Mouse (Mus musculus) midbrain, embryonic 11.5 days (tissue): ENCODE measurements around the gene Rreb1. TPM values are rescaled to one million over a fixed set of nuclear protein-coding genes. Genes with fewer than 3 reads are reported as not detected.

Source experiments
- ATAC-seq: fragments of 200-750 bp; cut with Nextera tagmentation; 2 replicates; pipeline ENCODE4 v1.8.0; 2017; ENCODE audit warnings: moderate TSS enrichment, moderate library complexity; ENCODE audit not compliant: low FRiP score
- DNase-seq: peaks from one replicate; pipeline ENCODE4 v3.0.0; 2015; ENCODE audit warnings: low spot score; ENCODE audit errors: missing footprints
- H3K27ac ChIP-seq: fragments of 300-500 bp; sonication (generic); 2 replicates; pipeline ENCODE4 v1.5.1; 2014; ENCODE audit warnings: low read depth, low read length
- H3K27me3 ChIP-seq: fragments of 300-500 bp; sonication (generic); 2 replicates; pipeline ENCODE4 v1.6.1; 2014; ENCODE audit warnings: mild to moderate bottlenecking, low read length, moderate library complexity, mixed read lengths; ENCODE audit not compliant: control insufficient read depth, insufficient read depth
- H3K36me3 ChIP-seq: fragments of 300-500 bp; sonication (generic); 2 replicates; pipeline ENCODE4 v1.6.1; 2014; ENCODE audit warnings: mild to moderate bottlenecking, low read length, moderate library complexity, mixed read lengths; ENCODE audit not compliant: control insufficient read depth, insufficient read depth
- H3K4me1 ChIP-seq: fragments of 300-500 bp; sonication (generic); 2 replicates; pipeline ENCODE4 v1.6.1; 2014; ENCODE audit warnings: low read length; ENCODE audit not compliant: control insufficient read depth, insufficient read depth
- H3K4me2 ChIP-seq: fragments of 300-500 bp; sonication (generic); 2 replicates; pipeline ENCODE4 v1.6.1; 2014; ENCODE audit warnings: mild to moderate bottlenecking, moderate library complexity
- H3K4me3 ChIP-seq: fragments of 300-500 bp; sonication (generic); 2 replicates; pipeline ENCODE4 v1.5.1; 2014; ENCODE audit warnings: low read depth, low read length
- H3K9ac ChIP-seq: fragments of 300-500 bp; sonication (generic); 2 replicates; pipeline ENCODE4 v1.6.1; 2014; ENCODE audit warnings: low read length
- H3K9me3 ChIP-seq: fragments of 300-500 bp; sonication (generic); 2 replicates; pipeline ENCODE4 v1.6.1; 2016; ENCODE audit warnings: low read length; ENCODE audit not compliant: control insufficient read depth
- WGBS: fragments of 180-500 bp; shearing (Covaris S2); extraction: QIAGEN DNeasy Blood & Tissue Kit; methylation state at CpG from one replicate; pipeline ENCODE4 v1.1.7; 2014; 5-methylcytosine and 5-hydroxymethylcytosine counted together
- polyA plus RNA-seq: library from polyadenylated mRNA; unstranded; fragments of >200 nt; fragmentation: Nextera tagmentation; extraction: Ambion mirVana; gene quantifications from 2 replicates; pipeline ENCODE4 v1.2.1, GENCODE M21; 2014

Gene Rreb1
- polyA plus RNA-seq, 1 experiment from 2014 or later: 5.5 TPM

- no peak overlapping the region for H3K27ac ChIP-seq
- DNase-seq: no peak
- no peak for ATAC-seq
- 0 out of 2 replicates have a peak, but pooled peaks cover 2% of the 10 kb centered on the region for H3K36me3 ChIP-seq
- no peak overlapping the region for H3K4me2 ChIP-seq
- no peak overlapping the region for H3K9ac ChIP-seq
- H3K4me1 ChIP-seq: no peaks in the 10 kb centered on the region
- H3K4me3 ChIP-seq: no peak overlapping the region
- no peaks in the 10 kb centered on the region for H3K9me3 ChIP-seq
- H3K27me3 ChIP-seq: no peaks in the 10 kb centered on the region
- 94% methylated on average over 3 of the region's 3 CpGs for WGBS
Measured at GRCm38 (mm10) chr13:37926394-37926793, 148.2 kb downstream of the Rreb1 start.

- Histone ChIP-seq H3K36me3 (0 out of 2 replicates have a peak, but pooled peaks cover 2% of the 10 kb centered on the region), H3K4me3 (no peak overlapping the region), H3K9ac (no peak overlapping the region), H3K9me3 (no peaks in the 10 kb centered on the region), H3K4me1 (no peaks in the 10 kb centered on the region), H3K4me2 (no peak overlapping the region), H3K27ac (no peak overlapping the region), H3K27me3 (no peaks in the 10 kb centered on the region)
- 96% methylated on average over 17 of the region's 17 CpGs for WGBS
- ATAC-seq (no peak), DNase-seq (no peak)
Measured at GRCm38 (mm10) chr13:37929532-37929931, 151.3 kb downstream of the Rreb1 start.

- 92% methylated on average over 13 of the region's 13 CpGs for WGBS
- 0 out of 2 replicates have a peak, but pooled peaks cover 2% of the 10 kb centered on the region for H3K36me3 ChIP-seq
- no peak overlapping the region for H3K4me2 ChIP-seq
Measured at GRCm38 (mm10) chr13:37930091-37930490, 151.9 kb downstream of the Rreb1 start.

GRCm38 (mm10) chr13:37930621-37931020 lies 152.4 kb downstream of the Rreb1 start:
- no peak for DNase-seq
- Histone ChIP-seq H3K4me3 (no peak overlapping the region), H3K4me2 (no peak overlapping the region), H3K27me3 (no peaks in the 10 kb centered on the region), H3K9ac (no peak overlapping the region), H3K9me3 (no peaks in the 10 kb centered on the region), H3K27ac (no peak overlapping the region), H3K36me3 (0 out of 2 replicates have a peak, but pooled peaks cover 2% of the 10 kb centered on the region), H3K4me1 (no peaks in the 10 kb centered on the region)
- WGBS: 92% methylated on average over 23 of the region's 23 CpGs
- no peak for ATAC-seq

More at GRCm38 (mm10) chr13:37930091-37930490, 151.9 kb downstream of the Rreb1 start:
- no peaks in the 10 kb centered on the region for H3K9me3 ChIP-seq
- H3K27ac ChIP-seq: no peak overlapping the region
- ATAC-seq (no peak), DNase-seq (no peak)
- H3K4me1 ChIP-seq: no peaks in the 10 kb centered on the region
- H3K27me3 ChIP-seq: no peaks in the 10 kb centered on the region
- no peak overlapping the region for H3K9ac ChIP-seq
- H3K4me3 ChIP-seq: no peak overlapping the region

GRCm38 (mm10) chr13:37931210-37931922 lies 153.2 kb downstream of the Rreb1 start:
- Histone ChIP-seq H3K4me2 (no peak overlapping the region), H3K36me3 (0 out of 2 replicates have a peak, but pooled peaks cover 2% of the 10 kb centered on the region), H3K9me3 (no peaks in the 10 kb centered on the region), H3K27ac (no peak overlapping the region), H3K27me3 (no peaks in the 10 kb centered on the region), H3K9ac (no peak overlapping the region), H3K4me1 (no peaks in the 10 kb centered on the region), H3K4me3 (no peak overlapping the region)
- DNase-seq (no peak), ATAC-seq (no peak)
- WGBS: 74% methylated on average over 27 of the region's 27 CpGs

GRCm38 (mm10) chr13:37934075-37934474 lies 155.9 kb downstream of the Rreb1 start:
- Histone ChIP-seq H3K27me3 (no peaks in the 10 kb centered on the region), H3K4me1 (no peaks in the 10 kb centered on the region), H3K9me3 (no peaks in the 10 kb centered on the region), H3K4me3 (no peak overlapping the region), H3K9ac (no peak overlapping the region), H3K27ac (no peak overlapping the region), H3K36me3 (0 out of 2 replicates have a peak, but pooled peaks cover 2% of the 10 kb centered on the region), H3K4me2 (no peak overlapping the region)
- WGBS: 88% methylated on average over 4 of the region's 4 CpGs
- DNase-seq (no peak), ATAC-seq (no peak)

- H3K36me3 ChIP-seq: 0 out of 2 replicates have a peak, but pooled peaks cover 2% of the 10 kb centered on the region
- no peak overlapping the region for H3K4me3 ChIP-seq
- H3K27ac ChIP-seq: no peak overlapping the region
- no peak for ATAC-seq
- H3K9ac ChIP-seq: no peak overlapping the region
- DNase-seq: no peak
- no peaks in the 10 kb centered on the region for H3K27me3 ChIP-seq
- WGBS: 86% methylated on average over 8 of the region's 8 CpGs
- no peaks in the 10 kb centered on the region for H3K4me1 ChIP-seq
- no peaks in the 10 kb centered on the region for H3K9me3 ChIP-seq
- H3K4me2 ChIP-seq: no peak overlapping the region
Measured at GRCm38 (mm10) chr13:37934920-37935319, 156.7 kb downstream of the Rreb1 start.

GRCm38 (mm10) chr13:37936351-37936750 lies 158.2 kb downstream of the Rreb1 start:
- ATAC-seq: no peak

GRCm38 (mm10) chr13:37940167-37940566 lies 162.0 kb downstream of the Rreb1 start:
- no peak overlapping the region for H3K4me3 ChIP-seq
- ATAC-seq (no peak), DNase-seq (no peak)
- H3K4me2 ChIP-seq: no peak overlapping the region
- H3K27ac ChIP-seq: no peak overlapping the region
- H3K9me3 ChIP-seq: no peaks in the 10 kb centered on the region
- H3K9ac ChIP-seq: no peak overlapping the region
- no peaks in the 10 kb centered on the region for H3K27me3 ChIP-seq
- H3K4me1 ChIP-seq: no peaks in the 10 kb centered on the region
- H3K36me3 ChIP-seq: no peaks in the 10 kb centered on the region
- 82% methylated on average over 2 of the region's 2 CpGs for WGBS

More at GRCm38 (mm10) chr13:37936351-37936750, 158.2 kb downstream of the Rreb1 start:
- H3K4me1 ChIP-seq: no peaks in the 10 kb centered on the region
- no peaks in the 10 kb centered on the region for H3K9me3 ChIP-seq
- no peak overlapping the region for H3K4me2 ChIP-seq
- no peak for DNase-seq
- no peak overlapping the region for H3K27ac ChIP-seq
- WGBS: 83% methylated on average over 3 of the region's 3 CpGs
- H3K27me3 ChIP-seq: no peaks in the 10 kb centered on the region
- H3K9ac ChIP-seq: no peak overlapping the region
- H3K36me3 ChIP-seq: no peaks in the 10 kb centered on the region
- H3K4me3 ChIP-seq: no peak overlapping the region
